ENCODE assay signal across 9 mouse cellular contexts in genomic region chr13:54780592-54780991, GRCm38 (mm10). TPM values are rescaled to one million over a fixed set of nuclear protein-coding genes. Genes with fewer than 3 reads are reported as not detected.
DNase-seq lines count a peak whose midpoint lies in the region.
"Had no signal": no experiment of that assay in that cellular context is flagged by ENCODE, and none has a peak within 500 bp of the region (broad histone marks: within the 10 kb centered on the region; RNA-seq: fewer than 3 reads in every experiment).

No protein-coding gene starts in this region.

- DNase-seq in frontal cortex, postnatal 36 days (ENCODE audit: low spot score in 2 of 2): peak; percentile 61 to 73
- DNase-seq in frontal cortex, postnatal 10 days (ENCODE audit: low spot score in 2 of 2): no peak
- DNase-seq in left cerebral cortex, adult 18-20 months (ENCODE audit: low spot score in 2 of 2): peak; percentile 65 to 75
- no peak for DNase-seq in left cerebral cortex, postnatal 36 days (ENCODE audit: low spot score in 2 of 2)
- DNase-seq in cerebellum, postnatal 14 days: peak; percentile 88
- peak; percentile 61 for DNase-seq in right cerebral cortex, postnatal 14 days
- DNase-seq in ovary, postnatal 10 days (ENCODE audit: low spot score): no peak
- DNase-seq in urinary bladder, postnatal 10 days (ENCODE audit: low spot score): no peak

- intact Hi-C loops in left cerebral cortex, postnatal 36 days (cut with DNase I): no loop called here

RNA-seq across cellular contexts. Expression of gene Eif4e1b, which starts 3.2 kb away (rescaled TPM):
- not detected for total RNA-seq in left cerebral cortex, adult 18-20 months (2021)
- not detected for total RNA-seq in left cerebral cortex, postnatal 36 days (2021)
- total RNA-seq: CH12.LX had no signal

RNA-seq across cellular contexts. Expression of gene Tspan17, which starts 8.6 kb away (rescaled TPM):
- 10 to 100 TPM; 95.4 to 97.6 TPM for total RNA-seq in left cerebral cortex, adult 18-20 months (2021)
- 10 to 100 TPM; 76.5 to 86.1 TPM for total RNA-seq in left cerebral cortex, postnatal 36 days (2021)

RNA-seq across cellular contexts. Expression of gene Sncb, which starts 14.2 kb away (rescaled TPM):
- total RNA-seq in left cerebral cortex, adult 18-20 months (2021): 100 to 1,000 TPM; 925 to 932 TPM
- 1,000 to 10,000 TPM in 1 of 2 experiments, 100 to 1,000 TPM in 1; 882 to 1,002 TPM for total RNA-seq in left cerebral cortex, postnatal 36 days (2021)
- total RNA-seq: CH12.LX had no signal

RNA-seq across cellular contexts. Expression of gene Gprin1, which starts 30.9 kb away (rescaled TPM):
- 100 to 1,000 TPM; 131 to 133 TPM for total RNA-seq in left cerebral cortex, adult 18-20 months (2021)
- 100 to 1,000 TPM; 127 to 128 TPM for total RNA-seq in left cerebral cortex, postnatal 36 days (2021)
- total RNA-seq: CH12.LX had no signal

Comparison
In these comparisons a context has a peak if more than half of its experiments do, and no peak if none do; other contexts are left out.
1. DNase-seq: peak in frontal cortex, postnatal 36 days (2 of 2), left cerebral cortex, adult 18-20 months (2 of 2), cerebellum, postnatal 14 days (2 of 2) and right cerebral cortex, postnatal 14 days (single experiment); none in frontal cortex, postnatal 10 days (0 of 2), left cerebral cortex, postnatal 36 days (0 of 2), ovary, postnatal 10 days (single experiment) and urinary bladder, postnatal 10 days (single experiment).